Mouse (Mus musculus) heart, postnatal 0 days (tissue): Measurements from ENCODE around the gene Pcdh20.

Experiments used
- CTCF ChIP-seq: IDR thresholded peaks from 2 replicates; pipeline ENCODE4 v1.5.1; 2016; ENCODE audit warnings: antibody characterized with exemption, control low read depth, low read depth
- EP300 ChIP-seq: IDR thresholded peaks from 2 replicates; pipeline ENCODE4 v1.6.1; 2016; ENCODE audit warnings: antibody characterized with exemption, low read depth

DNA sequence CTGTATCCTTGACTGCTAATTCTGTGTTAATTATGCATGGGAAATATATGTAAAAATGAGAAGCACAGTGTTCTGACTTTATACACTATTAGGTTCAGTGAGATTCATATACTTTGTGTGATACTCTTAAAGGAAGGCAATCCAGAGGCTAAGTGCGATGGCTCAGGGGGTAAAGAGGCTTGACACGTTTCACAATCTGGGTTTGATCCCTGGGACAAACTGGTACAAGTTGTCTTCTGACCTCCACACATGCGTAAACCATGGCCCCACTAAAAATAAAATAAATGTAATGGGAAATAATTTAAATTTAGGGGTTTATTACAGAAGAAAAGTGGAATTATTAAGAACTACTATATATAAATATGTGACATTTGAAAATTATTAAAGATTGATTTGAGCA lies 8.3 kb downstream of the Pcdh20 start:
- TF ChIP-seq CTCF (no peak), EP300 (no peak)
